Comparison of ENCODE assay signal across 8 mouse cellular contexts in genomic region chr11:22777531-22777930, GRCm38 (mm10).
DNase-seq lines count a peak whose midpoint lies in the region.

No protein-coding gene starts in this region.

- DNase-seq in heart, postnatal 4 days = peak; percentile 29
- DNase-seq in heart, adult 9 months (ENCODE audit: low spot score in 2 of 2) = no peak
- DNase-seq in spleen, postnatal 4 days (ENCODE audit: low spot score in 2 of 2) = peak; percentile 43 to 71
- DNase-seq in spleen, adult 12 weeks (ENCODE audit: low spot score) = no peak
- DNase-seq in forelimb bud, embryonic 11.5 days (ENCODE audit: low read depth, low spot score) = peak; percentile 31
- DNase-seq in ovary, postnatal 10 days (ENCODE audit: low spot score) = no peak
- no peak for DNase-seq in left cerebral cortex, adult 9 months (ENCODE audit: low spot score in 2 of 2)
- DNase-seq in adrenal gland, postnatal 14 days = no peak

Comparison
In these comparisons a context has a peak if more than half of its experiments do, and no peak if none do; other contexts are left out.
1. DNase-seq: peak in heart, postnatal 4 days (single experiment), spleen, postnatal 4 days (2 of 2) and forelimb bud, embryonic 11.5 days (single experiment); none in heart, adult 9 months (0 of 2), spleen, adult 12 weeks (single experiment), ovary, postnatal 10 days (single experiment), left cerebral cortex, adult 9 months (0 of 2) and adrenal gland, postnatal 14 days (single experiment).